Mouse (Mus musculus) liver, embryonic 15.5 days (tissue): ENCODE data around the gene P3h2. TPM values are rescaled to one million over a fixed set of nuclear protein-coding genes. Genes with fewer than 3 reads are reported as not detected.

ENCODE experiments used
- ATAC-seq: fragments of 200-750 bp; cut with Nextera tagmentation; 2 replicates; pipeline ENCODE4 v1.8.0; 2017; ENCODE audit warnings: moderate number of reproducible peaks, mild to moderate bottlenecking, moderate library complexity; ENCODE audit not compliant: insufficient read depth
- H3K27ac ChIP-seq: fragments of 300-500 bp; sonication (generic); replicated peaks from 2 replicates; pipeline ENCODE4 v1.5.1; 2015; ENCODE audit warnings: mild to moderate bottlenecking, inconsistent platforms
- H3K27me3 ChIP-seq: fragments of 300-500 bp; sonication (generic); 2 replicates; pipeline ENCODE4 v1.6.1; 2015; ENCODE audit warnings: mild to moderate bottlenecking, inconsistent platforms
- H3K36me3 ChIP-seq: fragments of 300-500 bp; sonication (generic); replicated peaks from 2 replicates; pipeline ENCODE4 v1.6.1; 2015; ENCODE audit warnings: moderate library complexity, mild to moderate bottlenecking, inconsistent platforms
- H3K4me1 ChIP-seq: fragments of 300-500 bp; sonication (generic); replicated peaks from 2 replicates; pipeline ENCODE4 v1.6.1; 2015; ENCODE audit warnings: inconsistent platforms
- H3K4me2 ChIP-seq: fragments of 300-500 bp; sonication (generic); 2 replicates; pipeline ENCODE4 v1.6.1; 2015; ENCODE audit warnings: moderate library complexity, mild to moderate bottlenecking, inconsistent platforms
- H3K4me3 ChIP-seq: fragments of 300-500 bp; sonication (generic); replicated peaks from 2 replicates; pipeline ENCODE4 v1.5.1; 2015; ENCODE audit warnings: mild to moderate bottlenecking, inconsistent platforms
- H3K9ac ChIP-seq: fragments of 300-500 bp; sonication (generic); 2 replicates; pipeline ENCODE4 v1.6.1; 2015; ENCODE audit warnings: moderate library complexity, mild to moderate bottlenecking, inconsistent platforms
- H3K9me3 ChIP-seq: fragments of 300-500 bp; sonication (generic); replicated peaks from 2 replicates; pipeline ENCODE4 v1.6.1; 2016; ENCODE audit warnings: inconsistent platforms
- WGBS: fragments of 180-500 bp; shearing (Covaris S2); methylation state at CpG from one replicate; pipeline ENCODE4 v1.1.7; 2015; ENCODE audit warnings: mixed read lengths; ENCODE audit not compliant: insufficient replicate concordance; 5-methylcytosine and 5-hydroxymethylcytosine counted together
- polyA plus RNA-seq: library from polyadenylated mRNA; unstranded; fragments of >200 nt; fragmentation: Nextera tagmentation; extraction: Ambion mirVana; gene quantifications from 2 replicates; pipeline ENCODE4 v1.2.1, GENCODE M21; 2015

The P3h2 gene
- polyA plus RNA-seq, 1 experiment from 2014 or later: 0.76 TPM

GRCm38 (mm10) chr16:25953359-25953758, 152.2 kb downstream of the P3h2 start:
- no peak overlapping the region for H3K4me3 ChIP-seq
- no peaks in the 10 kb centered on the region for H3K27me3 ChIP-seq
- H3K9ac ChIP-seq: no peak overlapping the region
- H3K4me2 ChIP-seq: no peak overlapping the region
- no peak overlapping the region for H3K27ac ChIP-seq
- no peaks in the 10 kb centered on the region for H3K4me1 ChIP-seq
- no peaks in the 10 kb centered on the region for H3K9me3 ChIP-seq
- no peaks in the 10 kb centered on the region for H3K36me3 ChIP-seq
- WGBS: 50% methylated on average over 5 of the region's 5 CpGs
- no peak for ATAC-seq

DNA sequence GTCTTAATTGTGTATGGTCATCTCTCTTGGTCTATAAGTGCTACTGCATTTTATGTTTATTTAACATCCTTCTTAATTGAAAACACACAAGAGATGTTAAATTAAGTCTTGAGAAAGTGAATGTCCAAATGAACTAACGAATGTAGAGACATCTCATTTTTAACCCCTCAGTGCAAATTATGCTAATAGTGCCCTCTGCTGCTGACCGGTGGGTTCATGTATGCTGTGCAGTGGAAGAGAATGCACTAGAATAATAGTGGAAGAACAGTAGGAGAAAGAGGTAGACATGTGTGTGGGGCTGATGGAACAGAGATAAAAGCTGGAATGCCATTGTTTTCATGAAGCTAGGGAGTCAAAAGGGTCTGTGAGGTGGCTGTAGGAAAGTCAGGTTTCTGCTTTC, 153.6 kb downstream of the P3h2 start:
- Histone ChIP-seq H3K4me1 (no peaks in the 10 kb centered on the region), H3K27ac (no peak overlapping the region), H3K9me3 (no peaks in the 10 kb centered on the region), H3K4me2 (no peak overlapping the region), H3K27me3 (no peaks in the 10 kb centered on the region), H3K36me3 (no peaks in the 10 kb centered on the region), H3K9ac (no peak overlapping the region), H3K4me3 (no peak overlapping the region)
- ATAC-seq: no peak
- 54% methylated on average over 2 of the region's 2 CpGs for WGBS

- H3K9me3 ChIP-seq: no peaks in the 10 kb centered on the region
- H3K4me2 ChIP-seq: no peak overlapping the region
- no peak; the same call in 1 of the 2 replicates for ATAC-seq
- H3K4me1 ChIP-seq: no peaks in the 10 kb centered on the region
- H3K27ac ChIP-seq: no peak overlapping the region
- H3K27me3 ChIP-seq: no peaks in the 10 kb centered on the region
- H3K4me3 ChIP-seq: no peak overlapping the region
- 17% methylated on average over 1 of the region's 1 CpGs for WGBS
- no peaks in the 10 kb centered on the region for H3K36me3 ChIP-seq
- H3K9ac ChIP-seq: no peak overlapping the region
These were observed 157.5 kb downstream of the P3h2 start for GRCm38 (mm10) chr16:25948067-25948466.

DNA sequence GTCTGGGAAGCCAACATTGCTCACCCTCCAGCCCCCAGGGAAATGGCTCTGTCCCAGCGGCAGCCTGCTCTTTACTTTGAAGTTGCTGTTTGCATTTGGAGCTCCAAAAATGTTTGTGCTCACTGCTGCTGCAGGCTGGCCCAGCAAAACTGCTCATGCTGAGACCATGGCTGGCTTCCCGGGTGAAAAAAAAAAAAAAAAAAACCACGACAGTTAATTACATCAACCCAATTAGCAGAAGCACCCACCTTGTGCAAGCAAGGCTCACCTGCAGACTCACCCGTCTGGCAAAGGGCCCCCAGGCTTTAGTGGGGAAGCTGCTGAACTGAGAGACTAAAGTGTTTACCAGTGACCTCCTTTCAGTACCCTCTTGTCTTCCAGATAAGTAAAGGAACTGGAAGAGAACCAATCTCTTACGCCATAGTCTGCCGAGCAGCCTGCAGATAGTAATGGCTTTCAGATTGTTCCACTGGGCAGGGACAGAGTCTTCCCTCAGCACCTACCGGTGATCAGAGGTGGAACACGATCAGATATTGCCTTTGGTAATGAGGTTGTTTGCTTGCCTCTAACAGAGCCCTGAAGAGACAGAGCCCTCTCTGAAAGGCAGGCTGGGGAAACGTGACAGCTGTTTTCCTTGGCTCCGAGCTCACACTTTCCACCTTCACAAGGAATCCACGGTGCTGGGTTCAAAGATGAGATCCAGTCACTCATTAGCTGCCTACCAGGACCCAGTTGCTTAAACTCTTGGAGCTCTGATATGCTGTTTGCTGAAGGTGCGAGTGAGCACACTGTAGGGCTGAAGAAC, 160.2 kb downstream of the P3h2 start:
- ATAC-seq: no peak
- H3K9me3 ChIP-seq: no peaks in the 10 kb centered on the region
- no peaks in the 10 kb centered on the region for H3K27me3 ChIP-seq
- H3K27ac ChIP-seq: no peak overlapping the region
- no peak overlapping the region for H3K4me3 ChIP-seq
- no peak overlapping the region for H3K4me2 ChIP-seq
- no peak overlapping the region for H3K9ac ChIP-seq
- 36% methylated on average over 12 of the region's 12 CpGs for WGBS
- no peaks in the 10 kb centered on the region for H3K4me1 ChIP-seq
- no peaks in the 10 kb centered on the region for H3K36me3 ChIP-seq

DNA sequence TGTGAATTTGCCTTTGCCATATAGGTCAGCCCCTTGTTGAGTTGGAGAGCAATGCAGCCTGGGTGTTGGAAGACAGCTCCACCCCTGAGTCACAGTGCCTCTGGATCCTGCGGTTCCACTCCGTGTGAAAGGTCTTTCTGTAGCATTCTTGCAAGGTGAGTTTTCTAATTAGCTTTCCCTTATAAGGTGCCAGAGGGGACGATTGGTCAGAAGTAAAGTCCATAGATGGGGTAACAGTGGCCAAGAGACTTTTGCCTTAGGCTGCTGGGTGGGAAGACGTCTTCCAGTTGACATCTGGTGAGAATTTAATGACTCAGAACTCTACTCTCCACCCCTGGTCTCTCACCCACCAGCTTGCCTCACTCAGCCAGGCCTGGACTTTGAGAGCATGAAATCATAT, 163.3 kb downstream of the P3h2 start:
- Histone ChIP-seq H3K4me2 (no peak overlapping the region), H3K4me1 (no peaks in the 10 kb centered on the region), H3K36me3 (no peaks in the 10 kb centered on the region), H3K9me3 (no peaks in the 10 kb centered on the region), H3K9ac (no peak overlapping the region), H3K27me3 (no peaks in the 10 kb centered on the region), H3K4me3 (no peak overlapping the region), H3K27ac (no peak overlapping the region)
- ATAC-seq: no peak
- WGBS: 53% methylated on average over 4 of the region's 4 CpGs

GRCm38 (mm10) chr16:25934181-25934580, 171.4 kb downstream of the P3h2 start:
- H3K27ac ChIP-seq: no peak overlapping the region
- no peak overlapping the region for H3K4me2 ChIP-seq
- WGBS: 48% methylated on average over 2 of the region's 2 CpGs

DNA sequence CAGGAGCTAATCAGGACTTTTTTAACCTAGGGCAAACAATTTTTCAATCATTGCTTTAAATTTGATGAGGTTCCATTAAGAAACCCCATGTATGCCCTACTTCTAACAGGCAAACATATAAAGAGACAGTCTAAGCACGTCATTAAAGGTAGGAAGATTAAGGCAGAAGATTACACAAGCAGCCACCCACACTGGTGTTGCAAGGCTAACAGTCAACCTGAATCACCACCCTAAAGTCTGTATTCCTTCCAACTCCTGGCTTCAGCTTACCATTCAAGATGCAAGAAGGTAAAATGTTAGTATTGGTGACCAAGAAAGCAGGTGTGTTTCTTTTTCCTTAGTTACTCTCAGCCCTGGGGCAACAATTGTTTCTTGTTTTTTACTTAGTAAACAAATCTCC, 193.4 kb downstream of the P3h2 start:
- no peak for ATAC-seq
- Histone ChIP-seq H3K4me3 (no peak overlapping the region), H3K4me1 (no peaks in the 10 kb centered on the region), H3K9ac (no peak overlapping the region), H3K36me3 (no peaks in the 10 kb centered on the region), H3K9me3 (no peaks in the 10 kb centered on the region), H3K4me2 (no peak overlapping the region), H3K27me3 (no peaks in the 10 kb centered on the region), H3K27ac (no peak overlapping the region)
- 38% methylated on average over 1 of the region's 1 CpGs for WGBS

More at GRCm38 (mm10) chr16:25934181-25934580, 171.4 kb downstream of the P3h2 start:
- Histone ChIP-seq H3K9me3 (no peaks in the 10 kb centered on the region), H3K9ac (no peak overlapping the region), H3K4me1 (no peaks in the 10 kb centered on the region), H3K36me3 (no peaks in the 10 kb centered on the region), H3K27me3 (no peaks in the 10 kb centered on the region), H3K4me3 (no peak overlapping the region)
- no peak for ATAC-seq
